Mouse (Mus musculus) CD4-positive helper T cell, adult 2 months (primary cell): Measurements from ENCODE around the gene Acss2.

Experiments
- DNase-seq: peaks from one replicate; pipeline ENCODE4 v3.0.0-alpha.2; 2012; ENCODE audit warnings: low read depth, missing footprints, low spot score

The Acss2 gene

GRCm38 (mm10) chr2:155517455-155518423 lies at the start of gene Acss2, which contains the start of gene Ggt7:
Gene Acss2, plus strand, starts transcription at chr2:155517948.
Gene Ggt7, minus strand, starts transcription at chr2:155518237.
- DNase-seq = peak; percentile 98

GRCm38 (mm10) chr2:155472671-155473569 lies 44.8 kb upstream of the Acss2 start:
- DNase-seq = peak; percentile 40

GRCm38 (mm10) chr2:155473570-155474088 lies 44.1 kb upstream of the Acss2 start, which contains the start of gene Ncoa6:
Gene Ncoa6, minus strand, starts transcription at chr2:155473894.
- peak; percentile 85 for DNase-seq

DNA sequence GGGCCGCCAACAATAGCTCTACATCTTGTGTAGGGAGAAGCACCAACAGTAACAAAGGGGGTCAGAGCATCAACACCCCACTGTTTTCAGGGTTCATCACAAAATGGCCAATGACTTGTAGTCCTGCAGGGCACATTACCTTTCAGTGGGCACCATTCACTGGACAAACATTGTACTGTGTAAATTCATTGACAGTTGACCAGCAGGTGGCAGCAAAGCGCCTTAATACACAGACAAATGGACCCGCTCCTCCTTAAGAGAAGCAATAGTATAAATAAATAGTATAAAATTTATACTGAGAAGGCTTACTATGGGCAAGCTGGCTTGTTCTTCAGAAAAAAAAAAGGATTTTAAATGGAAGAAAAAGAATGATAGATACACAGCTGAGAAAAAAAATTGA lies 35.7 kb upstream of the Acss2 start:
- DNase-seq = peak; percentile 68

- no peak for DNase-seq
These were observed 26.8 kb upstream of the Acss2 start for GRCm38 (mm10) chr2:155490998-155491397.

- no peak for DNase-seq
These were observed 15.2 kb upstream of the Acss2 start for GRCm38 (mm10) chr2:155502596-155502995.

GRCm38 (mm10) chr2:155504440-155505355 lies 13.1 kb upstream of the Acss2 start:
- no peak for DNase-seq

DNA sequence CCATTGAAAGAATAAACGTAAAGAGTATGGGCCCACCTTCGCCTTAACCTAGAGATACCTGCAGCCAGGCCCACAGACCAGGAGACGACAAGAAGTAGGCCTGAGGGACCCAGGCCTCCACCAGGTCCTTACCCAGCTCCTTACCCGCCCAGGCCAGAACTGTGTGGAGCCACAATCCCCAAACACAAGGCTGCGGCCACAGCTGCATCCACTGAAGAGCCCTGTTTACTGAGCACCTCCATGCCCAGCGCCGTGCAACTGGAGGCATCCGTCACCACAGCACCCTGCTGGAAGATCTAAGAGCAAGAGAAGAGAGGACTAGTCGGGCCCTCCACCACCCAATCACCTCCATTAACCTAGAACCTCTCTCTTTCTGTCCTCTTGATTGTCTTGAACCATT lies 11.9 kb upstream of the Acss2 start:
- DNase-seq = no peak

DNA sequence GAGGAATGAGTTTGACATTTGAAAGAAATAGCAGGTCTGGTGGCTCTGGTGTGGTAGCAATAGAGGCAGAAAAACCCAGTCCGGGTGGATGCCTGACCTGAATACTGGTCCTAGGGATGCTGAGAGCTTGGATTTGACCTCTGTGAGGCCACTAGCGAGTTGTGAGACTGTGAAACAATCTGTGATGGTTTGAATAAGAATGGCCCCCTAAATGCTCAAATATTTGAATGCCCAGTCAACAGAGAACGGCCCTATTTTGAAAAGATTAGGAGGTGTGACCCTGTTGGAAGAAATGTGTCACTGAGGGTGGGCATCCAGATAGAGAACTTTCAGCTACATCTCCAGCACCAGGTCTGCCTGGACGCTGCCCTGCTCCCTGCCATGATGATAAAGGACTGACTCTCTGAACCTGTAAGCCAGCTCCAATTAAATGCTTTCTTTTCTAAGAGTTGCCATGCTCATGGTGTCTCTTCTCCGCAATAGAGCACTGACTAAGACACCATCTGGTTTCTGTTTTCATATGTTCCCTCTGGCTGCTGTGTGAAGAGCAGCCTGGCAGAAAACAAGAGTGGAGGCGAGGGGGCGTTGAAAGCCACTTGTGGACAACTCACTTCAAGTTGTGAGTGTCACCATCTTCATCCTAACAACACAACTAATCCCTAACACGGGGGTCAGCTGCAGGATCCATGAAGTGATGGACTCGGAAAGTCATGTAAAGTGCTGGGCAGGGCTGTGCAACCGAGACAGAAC lies 9.9 kb upstream of the Acss2 start:
- DNase-seq = no peak

GRCm38 (mm10) chr2:155512479-155512878 lies 5.3 kb upstream of the Acss2 start:
- peak; percentile 75 for DNase-seq

DNA sequence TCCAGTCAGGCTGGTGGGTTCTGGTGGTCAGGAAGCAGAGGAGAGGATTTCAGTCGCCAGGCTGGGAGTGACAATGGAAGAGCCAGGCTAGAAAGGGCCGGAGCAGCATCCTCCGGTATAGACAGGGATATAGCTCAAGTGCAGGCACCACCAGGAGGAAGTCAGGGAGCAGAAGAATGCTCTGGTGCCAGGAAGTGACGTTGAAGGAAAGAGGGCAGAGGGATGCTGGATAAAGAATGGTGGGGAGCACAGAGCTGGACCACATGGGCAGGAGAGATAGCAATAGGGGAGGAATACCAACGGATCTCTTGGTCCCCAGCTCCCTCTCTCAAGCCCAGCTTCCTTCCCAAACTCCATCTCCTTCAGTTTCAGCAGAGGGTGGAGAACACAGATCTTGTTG lies 4.2 kb upstream of the Acss2 start:
- DNase-seq = no peak

DNA sequence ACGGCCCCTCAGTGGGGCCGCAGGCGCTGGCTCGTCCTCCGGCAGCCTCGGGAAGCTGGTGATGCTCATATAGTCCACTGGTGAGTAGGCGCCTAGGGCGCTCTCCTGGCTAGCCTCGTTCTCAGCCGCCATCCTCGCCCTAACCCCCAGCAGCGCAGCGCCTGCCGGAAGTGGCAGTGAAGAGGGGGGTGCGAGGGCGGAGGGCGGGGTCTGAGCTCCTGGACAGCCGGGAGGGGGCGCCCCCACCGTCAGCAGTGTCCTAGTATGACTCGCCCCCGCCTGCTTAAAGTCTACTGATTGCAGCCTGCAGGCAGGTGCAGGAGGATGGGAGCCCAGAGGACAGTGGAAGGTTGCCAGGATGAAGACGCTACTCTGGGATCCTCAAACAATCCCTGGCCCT lies 3.1 kb upstream of the Acss2 start:
- DNase-seq = peak; percentile 86

DNA sequence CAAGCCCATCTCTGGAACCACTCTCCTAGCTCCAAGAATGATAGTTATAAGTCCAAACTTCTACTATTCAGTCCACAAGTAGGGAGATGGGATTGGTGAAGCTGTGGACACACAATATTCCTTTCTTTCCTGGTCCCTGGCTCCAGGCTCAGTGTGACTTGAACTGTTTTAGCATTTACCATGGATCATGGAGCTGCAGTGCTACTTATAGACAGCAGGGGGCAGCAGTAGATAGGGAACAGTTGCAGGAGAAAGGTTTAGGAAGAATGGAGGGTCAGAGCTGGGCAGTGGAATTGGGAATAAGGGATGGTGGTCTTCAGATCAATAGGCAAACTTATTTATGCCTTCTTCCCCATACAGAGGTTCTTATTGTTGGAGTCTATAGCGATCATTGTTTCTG lies 1.8 kb upstream of the Acss2 start:
- DNase-seq = peak; percentile 52

GRCm38 (mm10) chr2:155518531-155519270 lies 953 bp downstream of the Acss2 start:
- DNase-seq = peak; percentile 34

GRCm38 (mm10) chr2:155523706-155524105 lies 6.0 kb downstream of the Acss2 start:
- no peak for DNase-seq

GRCm38 (mm10) chr2:155524378-155524777 lies 6.6 kb downstream of the Acss2 start:
- no peak for DNase-seq

DNA sequence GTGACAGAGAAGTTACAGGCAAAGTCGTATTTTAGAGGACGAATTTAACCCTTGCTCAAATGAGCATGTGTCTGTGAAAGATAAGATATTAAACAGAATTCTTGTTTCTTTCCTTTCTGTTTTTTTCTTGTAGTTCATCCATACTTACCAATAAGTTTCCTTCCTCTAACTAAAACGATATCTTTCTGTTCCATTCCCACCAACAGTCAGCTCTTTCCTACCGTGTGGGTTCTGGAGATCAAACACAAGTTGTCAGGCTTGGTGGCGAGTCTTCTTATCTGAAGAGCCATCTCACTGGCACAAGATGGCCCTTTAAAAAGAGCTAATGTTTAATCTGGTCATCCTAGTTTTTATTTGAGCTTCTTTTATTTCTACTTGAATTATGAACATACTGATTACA lies 9.6 kb downstream of the Acss2 start:
- no peak for DNase-seq

- no peak for DNase-seq
These were observed 18.5 kb downstream of the Acss2 start for GRCm38 (mm10) chr2:155536292-155536691.

DNA sequence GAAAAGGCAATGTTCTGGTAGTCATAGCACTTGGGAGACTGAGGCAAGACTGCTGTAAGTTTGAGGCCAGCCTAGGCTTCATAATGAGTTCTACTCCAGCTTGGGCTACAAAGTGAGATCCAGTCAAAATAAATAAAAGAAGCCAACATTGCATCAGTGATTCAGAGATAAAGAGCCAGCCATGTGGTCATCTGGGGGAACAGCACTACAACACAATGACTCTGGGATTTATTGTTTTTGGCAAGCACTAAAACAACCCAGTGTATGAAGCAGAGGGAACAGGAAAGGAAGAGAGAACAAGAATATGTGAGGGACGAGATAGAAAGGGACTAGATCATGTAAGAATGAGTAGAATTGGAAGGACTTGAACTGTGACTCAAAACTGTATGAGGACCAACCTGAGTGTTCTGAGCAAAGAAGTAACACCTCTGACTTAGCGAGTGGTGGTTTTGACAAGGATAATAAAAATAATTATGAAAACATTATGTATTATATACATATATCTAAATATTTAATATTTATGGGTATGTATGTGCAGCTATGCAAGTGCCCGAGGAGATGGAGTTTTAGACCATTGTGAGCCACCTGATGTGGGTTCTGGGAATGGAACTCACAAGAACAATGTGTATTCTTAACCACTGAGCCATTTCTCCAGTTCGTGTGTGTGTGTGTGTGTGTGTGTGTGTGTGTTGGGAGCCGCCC lies 20.2 kb downstream of the Acss2 start:
- DNase-seq = peak; percentile 70
